Mouse (Mus musculus): ENCODE data around the gene Sult1a1. TPM values are rescaled to one million over a fixed set of nuclear protein-coding genes. Genes with fewer than 3 reads are reported as not detected.

The Sult1a1 gene
- 4.3 and 4.4 TPM in 2 replicates for polyA plus RNA-seq (2015; fragmentation: Nextera tagmentation; extraction: Ambion mirVana)

GRCm38 (mm10) chr7:126676207-126676606 is at the start of gene Sult1a1:
Gene Sult1a1, minus strand, starts transcription at chr7:126676432.
- Histone ChIP-seq H3K9ac (no peak within 1 kb of the TSS), H3K4me3 (no peak within 1 kb of the TSS), H3K36me3 (peaks cover 47% of the 10 kb centered on the region), H3K9me3 (no peaks in the 10 kb centered on the region), H3K4me1 (no peaks in the 10 kb centered on the region), H3K27ac (no peak within 1 kb of the TSS), H3K27me3 (no peaks in the 10 kb centered on the region), H3K4me2 (no peak within 1 kb of the TSS)
- ATAC-seq (ENCODE audit: insufficient number of reproducible peaks, insufficient read depth, low FRiP score, low TSS enrichment, low read depth), result no peak
- WGBS, result 69% methylated on average over 1 of the region's 1 CpGs

DNA sequence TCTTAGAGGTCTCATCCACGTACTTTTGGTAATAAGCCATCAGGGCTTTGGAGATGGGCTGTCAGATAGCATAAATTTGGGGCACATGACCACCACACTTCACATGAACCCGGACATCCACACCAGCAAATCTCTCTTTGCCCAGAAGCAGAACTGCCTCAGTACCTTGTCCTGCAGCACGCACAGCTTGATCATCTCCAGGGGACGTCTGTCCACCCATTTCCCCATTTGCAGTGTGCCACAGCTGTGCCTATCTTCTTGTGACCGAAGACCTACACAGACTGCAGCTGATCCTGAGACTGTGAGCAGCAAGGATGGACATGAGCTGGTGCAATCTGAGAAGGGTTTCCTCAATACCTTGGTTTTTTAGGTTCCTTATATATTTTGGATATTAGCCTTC is 49.4 kb upstream of the Sult1a1 start:
- Histone ChIP-seq H3K27me3 (no peaks in the 10 kb centered on the region), H3K4me1 (no peaks in the 10 kb centered on the region), H3K4me2 (no peak overlapping the region), H3K36me3 (no peaks in the 10 kb centered on the region), H3K4me3 (no peak overlapping the region), H3K27ac (no peak overlapping the region), H3K9me3 (no peaks in the 10 kb centered on the region), H3K9ac (no peak overlapping the region)
- 79% methylated on average over 5 of the region's 5 CpGs for WGBS
- no peak for ATAC-seq (ENCODE audit: insufficient number of reproducible peaks, insufficient read depth, low FRiP score, low TSS enrichment, low read depth)

- ATAC-seq (ENCODE audit: insufficient number of reproducible peaks, insufficient read depth, low FRiP score, low TSS enrichment, low read depth), result no peak
- Histone ChIP-seq H3K9ac (no peak overlapping the region), H3K9me3 (no peaks in the 10 kb centered on the region), H3K4me2 (no peak overlapping the region), H3K4me3 (no peak overlapping the region), H3K27ac (no peak overlapping the region), H3K36me3 (no peaks in the 10 kb centered on the region), H3K27me3 (no peaks in the 10 kb centered on the region), H3K4me1 (no peaks in the 10 kb centered on the region)
- 75% methylated on average over 3 of the region's 3 CpGs for WGBS
Measured at GRCm38 (mm10) chr7:126725077-126725476, 48.8 kb upstream of the Sult1a1 start.

DNA sequence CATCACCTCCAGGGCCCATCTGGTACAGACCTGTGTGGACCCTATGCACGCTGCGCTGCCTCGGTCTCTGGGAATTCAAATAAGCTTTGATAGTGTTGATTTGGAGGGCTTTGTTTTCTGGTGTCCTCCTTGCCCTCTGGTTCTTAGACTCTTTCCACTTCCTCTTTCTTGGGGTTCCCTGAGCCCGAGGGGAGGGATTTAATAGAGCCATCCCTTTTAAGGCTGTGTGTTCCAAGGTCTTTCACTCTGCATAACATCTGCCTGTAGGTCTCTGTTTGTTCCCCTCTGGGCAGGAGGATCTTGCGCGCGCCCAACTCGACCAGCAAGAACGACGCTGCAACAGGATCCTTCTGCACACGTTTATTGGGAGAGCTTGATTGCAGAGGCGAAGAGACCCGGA is 45.4 kb upstream of the Sult1a1 start:
- H3K9ac ChIP-seq, result no peak overlapping the region
- no peak overlapping the region for H3K4me3 ChIP-seq

DNA sequence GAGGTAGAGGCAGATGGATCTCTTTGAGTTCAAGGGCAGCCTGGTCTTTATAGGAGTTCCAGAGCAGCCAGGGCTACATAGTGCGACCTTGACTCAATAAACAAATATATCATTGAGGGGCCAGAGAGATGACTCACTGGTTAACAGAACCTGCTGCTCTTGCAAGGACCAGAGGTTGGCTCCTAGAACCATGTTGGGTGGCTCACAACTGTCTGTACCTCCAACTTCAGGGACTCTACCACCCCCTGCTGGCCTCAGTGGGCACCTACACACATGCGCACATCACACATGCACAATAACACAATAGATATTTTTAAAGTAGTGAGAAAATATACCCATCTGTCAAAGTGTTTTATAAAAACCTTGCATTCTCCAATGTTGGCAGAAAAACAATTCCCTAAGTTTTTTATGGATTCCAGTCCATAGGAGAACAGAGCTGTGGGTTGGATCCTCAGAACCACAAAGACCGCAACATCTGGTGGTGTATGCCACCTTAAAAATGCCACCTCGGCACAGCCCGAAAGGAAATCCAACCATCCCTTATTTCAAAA is 42.6 kb upstream of the Sult1a1 start:
- Histone ChIP-seq H3K36me3 (no peaks in the 10 kb centered on the region), H3K9me3 (no peaks in the 10 kb centered on the region), H3K4me1 (no peaks in the 10 kb centered on the region), H3K27ac (no peak overlapping the region), H3K4me3 (no peak overlapping the region), H3K27me3 (no peaks in the 10 kb centered on the region), H3K9ac (no peak overlapping the region), H3K4me2 (no peak overlapping the region)
- no peak for ATAC-seq (ENCODE audit: insufficient number of reproducible peaks, insufficient read depth, low FRiP score, low TSS enrichment, low read depth)
- 96% methylated on average over 5 of the region's 5 CpGs for WGBS

More for the DNA sequence above, 45.4 kb upstream of the Sult1a1 start:
- no peaks in the 10 kb centered on the region for H3K4me1 ChIP-seq
- ATAC-seq (ENCODE audit: insufficient number of reproducible peaks, insufficient read depth, low FRiP score, low TSS enrichment, low read depth), result no peak
- H3K9me3 ChIP-seq, result no peaks in the 10 kb centered on the region
- no peak overlapping the region for H3K4me2 ChIP-seq
- WGBS, result 87% methylated on average over 13 of the region's 13 CpGs
- no peaks in the 10 kb centered on the region for H3K27me3 ChIP-seq
- no peak overlapping the region for H3K27ac ChIP-seq
- no peaks in the 10 kb centered on the region for H3K36me3 ChIP-seq

DNA sequence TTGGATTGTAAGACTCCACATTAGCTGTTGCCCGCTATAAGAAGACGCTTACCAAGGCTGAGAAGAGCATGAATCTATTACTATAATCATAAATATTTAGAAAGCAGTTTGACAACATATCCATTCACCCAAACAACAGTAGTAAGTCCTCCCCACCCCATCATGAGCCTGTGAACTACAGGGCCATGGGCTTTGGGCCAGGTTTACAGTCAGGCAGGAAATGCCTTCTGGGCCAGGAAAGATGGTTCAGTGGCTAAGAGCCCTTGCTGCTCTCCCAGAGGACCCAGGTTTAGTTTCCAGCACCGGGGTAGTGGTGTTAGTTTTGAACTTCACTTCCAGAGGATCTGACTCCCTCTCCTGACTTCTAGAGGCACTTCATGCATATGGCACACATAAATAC is 41.3 kb upstream of the Sult1a1 start:
- H3K27ac ChIP-seq, result no peak overlapping the region
- H3K4me3 ChIP-seq, result no peak overlapping the region
- no peak overlapping the region for H3K9ac ChIP-seq
- no peaks in the 10 kb centered on the region for H3K36me3 ChIP-seq
- no peak overlapping the region for H3K4me2 ChIP-seq
- H3K4me1 ChIP-seq, result no peaks in the 10 kb centered on the region
- 89% methylated on average over 3 of the region's 3 CpGs for whole genome bisulfite sequencing
- no peaks in the 10 kb centered on the region for H3K27me3 ChIP-seq
- H3K9me3 ChIP-seq, result no peaks in the 10 kb centered on the region
- ATAC-seq (ENCODE audit: insufficient number of reproducible peaks, insufficient read depth, low FRiP score, low TSS enrichment, low read depth), result no peak

DNA sequence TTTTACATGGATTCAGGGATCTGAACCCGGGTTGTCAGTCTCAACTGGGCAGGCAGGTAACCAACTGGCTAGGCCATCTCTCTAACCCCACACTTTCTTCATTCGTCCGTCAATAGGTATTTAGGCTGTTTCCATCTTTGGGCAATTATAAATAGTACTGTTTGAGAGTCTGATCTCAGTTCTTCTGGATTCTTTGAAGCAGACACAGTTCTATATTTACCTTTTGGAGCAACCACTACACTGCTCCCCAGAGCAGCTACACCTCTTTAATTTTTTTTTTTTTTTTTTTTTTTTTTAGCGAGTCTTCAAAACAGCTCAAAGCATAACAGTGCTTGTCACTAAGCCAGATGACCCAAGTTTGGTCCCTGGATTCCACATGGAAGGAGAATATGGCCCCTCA is 39.4 kb upstream of the Sult1a1 start:
- no peaks in the 10 kb centered on the region for H3K27me3 ChIP-seq
- WGBS, result 87% methylated on average over 4 of the region's 4 CpGs
- H3K4me3 ChIP-seq, result no peak overlapping the region
- H3K9me3 ChIP-seq, result no peaks in the 10 kb centered on the region
- no peak overlapping the region for H3K27ac ChIP-seq
- no peaks in the 10 kb centered on the region for H3K36me3 ChIP-seq
- no peak overlapping the region for H3K9ac ChIP-seq
- no peak overlapping the region for H3K4me2 ChIP-seq
- no peak for ATAC-seq (ENCODE audit: insufficient number of reproducible peaks, insufficient read depth, low FRiP score, low TSS enrichment, low read depth)
- no peaks in the 10 kb centered on the region for H3K4me1 ChIP-seq

- Histone ChIP-seq H3K4me3 (no peak overlapping the region), H3K27ac (no peak overlapping the region), H3K9me3 (0 out of 2 replicates have a peak, but pooled peaks cover 3% of the 10 kb centered on the region), H3K9ac (no peak overlapping the region), H3K4me2 (no peak overlapping the region), H3K36me3 (no peaks in the 10 kb centered on the region), H3K27me3 (no peaks in the 10 kb centered on the region), H3K4me1 (no peaks in the 10 kb centered on the region)
- ATAC-seq (ENCODE audit: insufficient number of reproducible peaks, insufficient read depth, low FRiP score, low TSS enrichment, low read depth), result no peak
- WGBS, result 77% methylated on average over 3 of the region's 3 CpGs
Measured at GRCm38 (mm10) chr7:126711910-126712309, 35.7 kb upstream of the Sult1a1 start.

DNA sequence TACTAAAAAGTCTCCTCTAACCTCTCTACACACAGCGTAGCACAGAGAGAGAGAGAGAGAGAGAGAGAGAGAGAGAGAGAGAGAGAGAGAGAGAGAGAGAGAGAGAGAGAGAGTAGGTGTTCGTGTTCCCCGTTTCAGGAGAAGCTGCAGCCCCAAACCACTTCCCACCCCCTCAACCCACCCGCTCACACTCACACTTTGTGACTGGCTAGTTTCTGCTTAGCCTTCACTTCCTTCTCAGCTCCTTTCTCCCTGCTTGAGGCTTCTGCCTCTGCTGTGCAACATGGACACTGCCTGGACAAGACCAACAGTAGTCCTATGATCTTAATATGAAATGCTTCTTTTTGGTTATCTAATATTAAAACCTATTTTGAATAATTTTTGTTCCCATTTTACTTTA is 34.0 kb upstream of the Sult1a1 start:
- Histone ChIP-seq H3K4me2 (no peak overlapping the region), H3K4me1 (no peaks in the 10 kb centered on the region), H3K9me3 (0 out of 2 replicates have a peak, but pooled peaks cover 3% of the 10 kb centered on the region), H3K36me3 (no peaks in the 10 kb centered on the region), H3K27ac (no peak overlapping the region), H3K4me3 (no peak overlapping the region), H3K9ac (no peak overlapping the region), H3K27me3 (peaks cover 9% of the 10 kb centered on the region)
- 74% methylated on average over 4 of the region's 4 CpGs for WGBS
- no peak for ATAC-seq (ENCODE audit: insufficient number of reproducible peaks, insufficient read depth, low FRiP score, low TSS enrichment, low read depth)

DNA sequence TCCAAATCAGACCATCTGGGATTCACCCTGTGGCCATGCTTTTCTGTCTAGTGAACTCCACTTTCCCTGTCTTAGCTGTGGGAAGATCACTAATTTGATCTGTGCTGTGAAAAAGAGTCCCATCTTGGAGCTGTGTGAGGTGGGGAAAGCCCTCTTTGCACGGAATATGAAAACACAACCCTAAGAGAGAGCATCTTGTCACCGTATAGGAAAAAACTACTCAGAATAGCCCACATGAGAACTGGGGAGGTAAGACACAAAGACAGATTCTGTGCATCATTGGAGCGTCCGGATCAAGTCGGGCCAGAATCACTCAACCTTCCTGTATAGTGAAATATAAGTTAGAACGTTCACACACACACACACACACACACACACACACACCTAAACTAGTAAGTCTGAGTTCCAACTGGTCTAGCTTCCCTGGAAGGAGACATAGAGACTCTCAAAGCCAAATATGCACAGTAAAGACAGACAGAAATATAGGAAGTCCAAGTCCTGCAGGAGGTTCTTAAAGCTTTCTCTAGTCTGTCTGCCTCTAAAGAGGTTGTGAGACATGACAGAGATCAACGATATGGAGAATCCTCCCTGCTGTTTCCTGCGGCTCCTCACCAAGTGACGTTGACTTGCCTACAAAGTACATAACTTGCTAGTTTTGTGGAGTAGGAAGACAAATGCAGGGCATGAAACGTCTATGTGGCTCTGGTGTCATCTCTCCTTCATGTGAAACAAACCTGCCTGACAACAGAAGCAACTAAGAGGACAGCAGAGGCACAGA is 32.1 kb upstream of the Sult1a1 start:
- H3K27me3 ChIP-seq, result peaks cover 28% of the 10 kb centered on the region
- H3K36me3 ChIP-seq, result no peaks in the 10 kb centered on the region
- no peak overlapping the region for H3K27ac ChIP-seq
- no peak overlapping the region for H3K4me3 ChIP-seq
- no peak overlapping the region for H3K4me2 ChIP-seq
- 87% methylated on average over 10 of the region's 10 CpGs for WGBS
- no peak overlapping the region for H3K9ac ChIP-seq
- 0 out of 2 replicates have a peak, but pooled peaks cover 3% of the 10 kb centered on the region for H3K9me3 ChIP-seq
- peaks cover 13% of the 10 kb centered on the region for H3K4me1 ChIP-seq
- ATAC-seq (ENCODE audit: insufficient number of reproducible peaks, insufficient read depth, low FRiP score, low TSS enrichment, low read depth), result no peak

GRCm38 (mm10) chr7:126707442-126708174 is 31.4 kb upstream of the Sult1a1 start, which contains the start of gene Coro1a:
Gene Coro1a, minus strand, starts transcription at chr7:126707787.
- H3K27ac ChIP-seq, result no peak within 1 kb of the TSS
- 88% methylated on average over 19 of the region's 19 CpGs for WGBS
- no peak within 1 kb of the TSS for H3K4me3 ChIP-seq
- H3K36me3 ChIP-seq, result no peaks in the 10 kb centered on the region
- H3K27me3 ChIP-seq, result peaks cover 35% of the 10 kb centered on the region
- ATAC-seq (ENCODE audit: insufficient number of reproducible peaks, insufficient read depth, low FRiP score, low TSS enrichment, low read depth), result no peak
- no peak within 1 kb of the TSS for H3K9ac ChIP-seq
- H3K9me3 ChIP-seq, result 0 out of 2 replicates have a peak, but pooled peaks cover 3% of the 10 kb centered on the region
- H3K4me2 ChIP-seq, result no peak within 1 kb of the TSS
- H3K4me1 ChIP-seq, result peaks cover 13% of the 10 kb centered on the region

All from embryonic facial prominence, embryonic 13.5 days (tissue).